Mouse (Mus musculus): ENCODE measurements at regions not wholly inside any gene's neighbourhood (a gene's known extent, or its start where the extent isn't known, plus 50 kb on each side); places are given as distances from the start of the nearest gene placed in this dataset.

GRCm38 (mm10) chr3:66878336-66878735, 102.9 kb upstream of the Rsrc1 start:
- 34% methylated on average over 2 of the region's 2 CpGs for WGBS
- H3K4me2 ChIP-seq (ENCODE audit: low read length), result no peak overlapping the region
- H3K9me3 ChIP-seq (replicated peaks; ENCODE audit: control insufficient read depth, low read length, poor library complexity, severe bottlenecking), result no peaks in the 10 kb centered on the region
- no peaks in the 10 kb centered on the region for H3K36me3 ChIP-seq (ENCODE audit: control insufficient read depth, insufficient read depth, low read length)
- no peak overlapping the region for H3K4me3 ChIP-seq (ENCODE audit: low read depth, low read length)
- peak; percentile 72; the same call in 1 of the 2 replicates for ATAC-seq
- H3K9ac ChIP-seq (ENCODE audit: low read depth, low read length), result no peak overlapping the region
- H3K27ac ChIP-seq (ENCODE audit: low read length), result no peak overlapping the region
- no peaks in the 10 kb centered on the region for H3K4me1 ChIP-seq (ENCODE audit: control insufficient read depth, insufficient read depth, low read length)
- no peaks in the 10 kb centered on the region for H3K27me3 ChIP-seq (ENCODE audit: control insufficient read depth, insufficient read depth, low read depth, low read length)

GRCm38 (mm10) chr3:66882697-66883096, 98.5 kb upstream of the Rsrc1 start:
- ATAC-seq, result no peak
- H3K9ac ChIP-seq (ENCODE audit: low read depth, low read length), result no peak overlapping the region
- H3K27ac ChIP-seq (ENCODE audit: low read length), result no peak overlapping the region
- WGBS, result 90% methylated on average over 7 of the region's 7 CpGs
- no peak overlapping the region for H3K4me2 ChIP-seq (ENCODE audit: low read length)
- H3K36me3 ChIP-seq (ENCODE audit: control insufficient read depth, insufficient read depth, low read length), result no peaks in the 10 kb centered on the region
- no peaks in the 10 kb centered on the region for H3K27me3 ChIP-seq (ENCODE audit: control insufficient read depth, insufficient read depth, low read depth, low read length)
- H3K9me3 ChIP-seq (replicated peaks; ENCODE audit: control insufficient read depth, low read length, poor library complexity, severe bottlenecking), result no peaks in the 10 kb centered on the region
- H3K4me3 ChIP-seq (ENCODE audit: low read depth, low read length), result no peak overlapping the region
- H3K4me1 ChIP-seq (ENCODE audit: control insufficient read depth, insufficient read depth, low read length), result no peaks in the 10 kb centered on the region

- H3K36me3 ChIP-seq (ENCODE audit: control insufficient read depth, insufficient read depth, low read length), result no peaks in the 10 kb centered on the region
- H3K9me3 ChIP-seq (replicated peaks; ENCODE audit: control insufficient read depth, low read length, poor library complexity, severe bottlenecking), result no peaks in the 10 kb centered on the region
- no peak overlapping the region for H3K9ac ChIP-seq (ENCODE audit: low read depth, low read length)
- H3K4me1 ChIP-seq (ENCODE audit: control insufficient read depth, insufficient read depth, low read length), result no peaks in the 10 kb centered on the region
- no peaks in the 10 kb centered on the region for H3K27me3 ChIP-seq (ENCODE audit: control insufficient read depth, insufficient read depth, low read depth, low read length)
- no peak overlapping the region for H3K27ac ChIP-seq (ENCODE audit: low read length)
- WGBS, result 90% methylated on average over 2 of the region's 2 CpGs
- no peak overlapping the region for H3K4me3 ChIP-seq (ENCODE audit: low read depth, low read length)
- ATAC-seq, result no peak
- H3K4me2 ChIP-seq (ENCODE audit: low read length), result no peak overlapping the region
Observed at GRCm38 (mm10) chr3:66895731-66896130, 85.5 kb upstream of the Rsrc1 start.
